Mouse (Mus musculus) liver, embryonic 14.5 days (tissue): ENCODE measurements around the gene Ripk3. TPM values are rescaled to one million over a fixed set of nuclear protein-coding genes. Genes with fewer than 3 reads are reported as not detected.

Experiments used
- ATAC-seq: fragments of 200-750 bp; cut with Nextera tagmentation; 2 replicates; pipeline ENCODE4 v1.8.0; 2017; ENCODE audit warnings: moderate number of reproducible peaks, mild to moderate bottlenecking, moderate library complexity; ENCODE audit not compliant: insufficient read depth
- DNase-seq, 3 experiments: peaks; one replicate each; pipeline ENCODE4 v3.0.0-alpha.2; 2012 to 2013; ENCODE audit warnings: low read depth in 3 of 3, low spot score in 3 of 3
- H3K27ac ChIP-seq: fragments of 300-500 bp; sonication (generic); 2 replicates; pipeline ENCODE4 v1.5.1; 2014; ENCODE audit warnings: moderate library complexity, mild to moderate bottlenecking, control low read depth, inconsistent platforms
- H3K27me3 ChIP-seq: fragments of 300-500 bp; sonication (generic); 2 replicates; pipeline ENCODE4 v1.6.1; 2014; ENCODE audit warnings: mild to moderate bottlenecking, low read length, moderate library complexity; ENCODE audit not compliant: control insufficient read depth, insufficient read depth
- H3K36me3 ChIP-seq: fragments of 300-500 bp; sonication (generic); replicated peaks from 2 replicates; pipeline ENCODE4 v1.6.1; 2014; ENCODE audit warnings: low read depth; ENCODE audit not compliant: control insufficient read depth, insufficient read depth
- H3K4me1 ChIP-seq, 2 experiments: fragments of 200-500 bp in 1 of 2; fragments of 300-500 bp in 1 of 2; sonication (generic) in 1 of 2; replicated peaks; 2 replicates each; pipeline ENCODE4 v1.6.1; 2012 to 2014; ENCODE audit warnings: antibody characterized with exemption in 1 of 2, inconsistent platforms in 1 of 2, low read length in 1 of 2; ENCODE audit not compliant: control insufficient read depth in 2 of 2, insufficient read depth in 2 of 2
- H3K4me2 ChIP-seq: fragments of 300-500 bp; sonication (generic); 2 replicates; pipeline ENCODE4 v1.6.1; 2014; ENCODE audit warnings: low read depth, mild to moderate bottlenecking, control low read depth, moderate library complexity
- H3K4me3 ChIP-seq, 2 experiments: fragments of 200-500 bp in 1 of 2; fragments of 300-500 bp in 1 of 2; sonication (generic) in 1 of 2; 2 replicates each; pipeline ENCODE4 v1.5.1; 2012 to 2014; ENCODE audit warnings: low read depth in 2 of 2, low read length in 2 of 2, mild to moderate bottlenecking in 2 of 2, control low read depth in 1 of 2, inconsistent platforms in 1 of 2, moderate library complexity in 1 of 2; ENCODE audit not compliant: insufficient read depth in 1 of 2
- H3K9ac ChIP-seq: fragments of 300-500 bp; sonication (generic); replicated peaks from 2 replicates; pipeline ENCODE4 v1.6.1; 2014; ENCODE audit warnings: mild to moderate bottlenecking, control low read depth, moderate library complexity
- H3K9me3 ChIP-seq: fragments of 300-500 bp; sonication (generic); 2 replicates; pipeline ENCODE4 v1.6.1; 2016; ENCODE audit warnings: low read length, mixed read lengths; ENCODE audit not compliant: control insufficient read depth
- CTCF ChIP-seq: IDR thresholded peaks from 2 replicates; pipeline ENCODE4 v1.5.1; 2016; ENCODE audit warnings: antibody characterized with exemption, low read depth, control low read depth
- EP300 ChIP-seq: IDR thresholded peaks from 2 replicates; pipeline ENCODE4 v1.6.1; 2016; ENCODE audit warnings: antibody characterized with exemption, low read depth
- WGBS: fragments of 180-500 bp; shearing (Covaris S2); extraction: QIAGEN DNeasy Blood & Tissue Kit; methylation state at CpG from one replicate; pipeline ENCODE4 v1.1.7; 2014; ENCODE audit not compliant: insufficient replicate concordance; 5-methylcytosine and 5-hydroxymethylcytosine counted together
- polyA plus RNA-seq, 2 experiments: library from polyadenylated mRNA; depleted of rRNA in 1 of 2; stranded (reverse) in 1 of 2; unstranded in 1 of 2; fragments of >200 nt; fragmentation: Nextera tagmentation in 1 of 2; extraction: Ambion mirVana in 1 of 2; gene quantifications; 2 replicates each; pipeline versions ENCODE4 v1.2.1 to v1.2.3; 2012 to 2014

The Ripk3 gene
- polyA plus RNA-seq, 2 experiments, result 15.1 to 22.0 TPM

DNA sequence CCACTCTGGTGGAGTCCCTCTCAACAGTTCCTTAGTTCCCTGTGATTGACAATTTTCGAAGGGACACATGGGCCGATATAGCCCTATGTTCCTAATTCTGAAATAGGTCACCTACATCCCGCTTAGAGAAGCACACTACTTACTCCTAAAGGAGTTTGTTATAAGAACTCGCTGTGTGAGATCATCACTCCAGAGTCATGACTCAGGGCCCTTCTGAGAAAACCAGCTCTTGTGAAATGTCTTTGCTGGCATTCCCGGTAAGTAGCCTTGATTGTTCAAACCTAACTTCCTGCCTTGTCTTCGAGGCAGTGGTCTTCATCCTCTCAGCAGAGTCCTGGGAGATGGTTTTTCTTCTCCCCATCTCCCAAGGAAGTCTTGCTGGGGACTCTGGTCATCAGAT is 20.1 kb downstream of the Ripk3 start:
- TF ChIP-seq CTCF, result no peak
- no peak for TF ChIP-seq EP300
- Histone ChIP-seq H3K9ac (no peak overlapping the region), H3K27ac (no peak overlapping the region), H3K4me2 (peak overlapping the region; percentile 32; the same call in 1 of the 2 replicates), H3K4me3 (no peak overlapping the region), H3K4me1 (peaks cover 9 to 31% of the 10 kb centered on the region in 2 experiments), H3K27me3 (peaks cover 6% of the 10 kb centered on the region; the same call in 1 of the 2 replicates), H3K9me3 (no peaks in the 10 kb centered on the region), H3K36me3 (no peaks in the 10 kb centered on the region)
- ATAC-seq, result no peak
- no peak for DNase-seq
- 74% methylated on average over 6 of the region's 6 CpGs for WGBS

DNA sequence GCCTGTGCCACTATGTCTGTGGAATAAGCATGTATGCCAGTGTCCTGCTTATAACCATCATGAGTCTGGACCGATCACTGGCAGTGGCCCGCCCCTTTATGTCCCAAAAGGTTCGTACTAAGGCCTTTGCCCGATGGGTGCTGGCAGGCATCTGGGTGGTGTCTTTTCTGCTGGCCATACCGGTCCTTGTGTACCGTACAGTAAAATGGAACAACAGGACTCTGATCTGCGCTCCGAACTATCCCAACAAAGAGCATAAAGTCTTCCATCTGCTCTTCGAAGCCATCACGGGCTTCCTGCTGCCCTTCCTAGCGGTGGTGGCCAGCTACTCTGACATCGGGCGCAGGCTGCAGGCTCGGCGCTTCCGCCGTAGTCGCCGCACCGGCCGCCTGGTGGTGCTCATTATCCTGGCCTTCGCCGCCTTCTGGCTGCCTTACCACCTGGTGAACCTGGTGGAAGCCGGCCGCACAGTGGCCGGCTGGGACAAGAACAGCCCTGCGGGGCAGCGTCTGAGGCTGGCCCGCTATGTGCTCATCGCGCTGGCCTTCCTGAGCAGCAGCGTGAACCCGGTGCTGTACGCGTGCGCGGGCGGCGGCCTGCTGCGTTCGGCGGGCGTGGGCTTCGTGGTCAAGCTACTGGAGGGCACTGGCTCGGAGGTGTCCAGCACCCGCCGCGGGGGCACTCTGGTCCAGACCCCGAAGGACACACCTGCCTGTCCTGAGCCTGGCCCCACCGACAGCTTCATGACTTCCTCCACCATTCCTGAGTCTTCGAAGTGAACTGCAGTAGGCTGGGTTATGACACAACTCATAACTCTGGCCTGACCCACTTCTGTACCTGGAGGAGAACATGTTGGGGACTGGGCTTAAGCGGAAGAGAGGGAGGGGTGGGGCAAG is 20.9 kb downstream of the Ripk3 start:
- 14% methylated on average over 52 of the region's 52 CpGs for WGBS

DNA sequence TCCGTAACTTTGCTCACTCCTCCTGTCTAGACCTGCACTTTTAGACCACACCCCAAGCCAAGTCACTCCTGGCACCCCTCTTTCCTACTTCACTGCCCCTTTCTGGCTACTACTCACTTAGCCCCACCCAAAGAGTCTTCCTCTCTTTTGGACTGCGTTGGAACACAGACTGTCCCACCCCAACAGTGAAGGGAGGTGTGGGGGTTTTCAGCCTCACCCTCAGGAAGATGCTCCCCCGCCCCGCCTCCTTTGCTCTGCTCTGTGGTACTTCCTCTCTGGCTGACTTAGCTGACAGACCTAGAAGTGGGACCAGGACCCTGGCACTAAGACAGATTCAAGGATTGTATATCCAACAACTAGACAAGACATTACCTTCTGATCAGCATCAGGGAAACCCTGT is 23.0 kb downstream of the Ripk3 start, which contains the start of gene Ltb4r1:
Gene Ltb4r1 (plus strand): TSS at position 267 of the 400 bp plus-strand sequence.
- no peak within 1 kb of the TSS; the same call in 1 of the 2 replicates for H3K4me2 ChIP-seq
- peak within 1 kb of the TSS in 1 of 2 experiments; percentile 7; a peak in 1 of 4 replicates for H3K4me3 ChIP-seq
- 21% methylated on average over 4 of the region's 4 CpGs for WGBS
- no peaks in the 10 kb centered on the region for H3K36me3 ChIP-seq
- no peak for TF ChIP-seq EP300
- no peak for TF ChIP-seq CTCF
- ATAC-seq, result no peak
- H3K27me3 ChIP-seq, result peaks cover 33% of the 10 kb centered on the region
- no peak for DNase-seq
- H3K4me1 ChIP-seq, result peaks cover 9 to 31% of the 10 kb centered on the region in 2 experiments
- H3K27ac ChIP-seq, result no peak within 1 kb of the TSS
- H3K9me3 ChIP-seq, result no peaks in the 10 kb centered on the region
- no peak within 1 kb of the TSS for H3K9ac ChIP-seq

More for the DNA sequence above, 20.9 kb downstream of the Ripk3 start:
- TF ChIP-seq EP300 (no peak), CTCF (peak; percentile 68)
- H3K9ac ChIP-seq, result no peak overlapping the region
- H3K27ac ChIP-seq, result no peak overlapping the region
- DNase-seq (no peak), ATAC-seq (peak; percentile 22; the same call in 1 of the 2 replicates)
- H3K4me2 ChIP-seq, result peak overlapping the region; percentile 66
- H3K4me3 ChIP-seq, result peak overlapping the region; percentile 7 to 37
- H3K27me3 ChIP-seq, result peaks cover 13% of the 10 kb centered on the region
- H3K9me3 ChIP-seq, result no peaks in the 10 kb centered on the region
- H3K36me3 ChIP-seq, result no peaks in the 10 kb centered on the region
- peaks cover 9 to 31% of the 10 kb centered on the region in 2 experiments for H3K4me1 ChIP-seq

DNA sequence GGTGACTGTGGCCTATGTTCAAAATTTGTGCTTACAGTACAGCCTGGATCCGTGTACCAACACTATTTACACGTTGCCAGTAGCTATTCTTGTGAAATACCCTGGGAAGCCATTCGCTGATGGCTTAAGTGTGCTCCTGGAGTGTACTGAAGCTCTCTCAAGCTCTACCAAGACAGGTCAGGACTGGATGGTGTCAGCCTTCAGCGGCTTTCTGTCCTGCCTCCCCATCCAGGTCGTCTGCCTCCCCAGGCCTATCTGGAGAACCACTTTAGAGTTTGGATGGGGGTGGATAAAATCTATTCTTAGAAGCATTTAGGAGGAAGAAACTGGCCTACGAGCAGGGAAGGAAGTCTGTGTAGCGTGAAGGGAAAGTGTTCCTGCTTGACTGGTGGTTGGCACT is 25.5 kb downstream of the Ripk3 start:
- Histone ChIP-seq H3K27me3 (peaks cover 33% of the 10 kb centered on the region), H3K4me2 (peak overlapping the region; percentile 74; the same call in 1 of the 2 replicates), H3K4me3 (no peak overlapping the region), H3K9ac (no peak overlapping the region), H3K27ac (no peak overlapping the region), H3K4me1 (peaks cover 3 to 12% of the 10 kb centered on the region in 2 experiments), H3K9me3 (no peaks in the 10 kb centered on the region), H3K36me3 (no peaks in the 10 kb centered on the region)
- 35% methylated on average over 7 of the region's 7 CpGs for WGBS
- ATAC-seq, result no peak
- TF ChIP-seq CTCF, result no peak
- no peak for TF ChIP-seq EP300
- no peak for DNase-seq
